Mouse (Mus musculus): ENCODE results near the gene Baiap2.

DNA sequence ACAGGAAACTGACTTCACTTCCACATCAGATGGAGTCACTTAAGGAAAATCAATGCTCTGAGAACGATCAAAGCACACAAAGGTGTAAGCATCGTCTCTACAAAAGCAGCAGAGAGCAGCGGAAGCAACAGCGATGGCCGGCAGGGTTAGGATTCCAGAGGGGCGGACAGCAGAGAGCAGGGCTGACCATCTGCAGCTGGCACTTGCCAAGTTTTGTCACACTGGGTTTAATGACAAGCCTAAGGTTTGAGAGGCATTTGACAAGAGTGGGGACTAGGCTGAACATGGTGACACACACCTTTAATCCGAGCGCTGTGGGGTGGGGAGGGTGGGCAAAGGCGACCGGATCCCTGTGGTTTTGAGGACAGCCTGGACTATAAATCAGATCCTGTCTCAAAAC lies 10.8 kb upstream of the Baiap2 start:
- TF ChIP-seq CTCF (IDR thresholded peaks at IDR 0.05; ENCODE audit: control insufficient read depth, insufficient read depth, insufficient replicate concordance, low read depth, low read length) = no peak
- TF ChIP-seq POLR2A (IDR thresholded peaks at IDR 0.05; ENCODE audit: control insufficient read depth, low read depth, low read length) = no peak

Measured in testis, adult 2 months (tissue).